ENCODE assay signal across 8 mouse cellular contexts in the genomic region with DNA sequence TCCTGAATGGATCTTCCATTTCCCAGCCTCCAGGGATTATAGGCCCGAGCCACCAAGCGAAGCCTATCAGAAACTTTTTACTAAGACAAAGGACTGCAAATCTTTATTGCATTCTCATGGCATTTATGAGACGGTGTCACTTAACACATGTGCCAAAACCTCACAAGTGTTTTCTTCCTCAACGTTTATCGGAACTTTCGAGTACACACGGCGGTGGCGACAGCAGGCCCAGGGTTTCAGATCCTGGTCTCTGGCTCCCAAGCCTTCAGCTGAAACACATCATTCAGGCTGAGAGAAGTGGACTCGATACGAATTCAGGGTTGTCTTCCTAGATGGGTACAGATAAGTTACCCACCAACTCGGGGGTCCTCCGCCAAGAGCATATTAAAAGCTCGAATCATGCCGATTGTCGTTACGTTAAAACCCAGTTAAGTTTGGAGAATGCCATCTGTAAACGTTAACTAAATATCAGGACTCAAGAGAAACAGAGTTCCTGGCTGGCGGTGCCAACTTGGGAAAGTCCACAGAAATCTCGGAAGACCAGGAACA. TPM values are rescaled to one million over a fixed set of nuclear protein-coding genes. Genes with fewer than 3 reads are reported as not detected.
A peak's percentile ranks its signal among the peaks of the same experiment; 100 is the strongest.
DNase-seq lines count a peak whose midpoint lies in the region; ATAC-seq and TF ChIP-seq lines count a peak whose summit lies in the region.

No protein-coding gene starts in this region.

- 7% methylated on average over 20 of the region's 20 CpGs for WGBS in hindbrain, embryonic 15.5 days
- 7% methylated on average over 20 of the region's 20 CpGs for WGBS in midbrain, embryonic 11.5 days

- H3K4me1 ChIP-seq in testis, adult 2 months (ENCODE audit: control insufficient read depth, insufficient read depth, low read length), result no peaks in the 10 kb centered on the region
- peaks cover 27% of the 10 kb centered on the region for H3K4me1 ChIP-seq in hindbrain, embryonic 15.5 days (replicated peaks)
- H3K4me1 ChIP-seq in midbrain, embryonic 11.5 days (ENCODE audit: control insufficient read depth, insufficient read depth, low read length), result peaks cover 6% of the 10 kb centered on the region

- H3K27ac ChIP-seq in testis, adult 2 months (ENCODE audit: control insufficient read depth, insufficient read depth, low read depth, low read length), result peak overlapping the region; percentile 95
- peak overlapping the region; percentile 87 for H3K27ac ChIP-seq in hindbrain, embryonic 15.5 days (replicated peaks)
- no peak overlapping the region for H3K27ac ChIP-seq in midbrain, embryonic 11.5 days (ENCODE audit: low read depth, low read length)

- TF ChIP-seq POLR2A in testis, adult 2 months (IDR thresholded peaks at IDR 0.05; ENCODE audit: control insufficient read depth, low read depth, low read length), result no peak

- H3K4me2 ChIP-seq in hindbrain, embryonic 15.5 days, result peak overlapping the region; percentile 86
- H3K4me2 ChIP-seq in midbrain, embryonic 11.5 days, result peak overlapping the region; percentile 92

- no peaks in the 10 kb centered on the region for H3K27me3 ChIP-seq in testis, adult 2 months (ENCODE audit: control insufficient read depth, insufficient read depth, low read length)
- no peaks in the 10 kb centered on the region; the same call in 1 of the 2 replicates for H3K27me3 ChIP-seq in hindbrain, embryonic 15.5 days
- no peaks in the 10 kb centered on the region for H3K27me3 ChIP-seq in midbrain, embryonic 11.5 days (ENCODE audit: control insufficient read depth, insufficient read depth, low read length)

- no peaks in the 10 kb centered on the region for H3K9me3 ChIP-seq in hindbrain, embryonic 15.5 days
- no peaks in the 10 kb centered on the region for H3K9me3 ChIP-seq in midbrain, embryonic 11.5 days (ENCODE audit: control insufficient read depth, low read length)

- peak overlapping the region; percentile 99 for H3K4me3 ChIP-seq in testis, adult 2 months (ENCODE audit: control insufficient read depth, low read depth, low read length)
- H3K4me3 ChIP-seq in hindbrain, embryonic 15.5 days, result peak overlapping the region; percentile 99
- H3K4me3 ChIP-seq in midbrain, embryonic 11.5 days (ENCODE audit: low read depth, low read length), result peak overlapping the region; percentile 97

- no peaks in the 10 kb centered on the region for H3K36me3 ChIP-seq in testis, adult 2 months (ENCODE audit: control insufficient read depth, insufficient read depth, low read length)
- peaks cover 19% of the 10 kb centered on the region for H3K36me3 ChIP-seq in hindbrain, embryonic 15.5 days
- peaks cover 4% of the 10 kb centered on the region for H3K36me3 ChIP-seq in midbrain, embryonic 11.5 days (ENCODE audit: control insufficient read depth, insufficient read depth, low read length)

- peak overlapping the region; percentile 91 for H3K9ac ChIP-seq in hindbrain, embryonic 15.5 days
- peak overlapping the region; percentile 95 for H3K9ac ChIP-seq in midbrain, embryonic 11.5 days (ENCODE audit: low read length)

- no peak for TF ChIP-seq CTCF in testis, adult 2 months (IDR thresholded peaks at IDR 0.05; ENCODE audit: control insufficient read depth, insufficient read depth, insufficient replicate concordance, low read depth, low read length)

- no peak for ATAC-seq in hindbrain, embryonic 15.5 days (ENCODE audit: low FRiP score, low read depth)
- no peak for ATAC-seq in midbrain, embryonic 11.5 days (ENCODE audit: low FRiP score)

- peak; percentile 7 for DNase-seq in cerebellum, adult 11-12 months
- DNase-seq in cerebellum, adult 8-10 months, result no peak
- no peak for DNase-seq in testis, postnatal 10 days (ENCODE audit: low spot score)
- DNase-seq in midbrain, embryonic 11.5 days (ENCODE audit: low spot score, missing footprints), result peak; percentile 90
- no peak for DNase-seq in layer of hippocampus, adult 8-10 months (ENCODE audit: low spot score in 2 of 2)
- DNase-seq in frontal cortex, postnatal 25 days (ENCODE audit: low spot score in 2 of 2), result no peak

RNA-seq across cellular contexts. Expression of a gene that starts 0.7 kb away (rescaled TPM):
- 27.2 and 30.1 TPM in 2 replicates for polyA plus RNA-seq in testis, adult 2 months (2012; rRNA removed)
- polyA plus RNA-seq in hindbrain, embryonic 15.5 days (2015; fragmentation: Nextera tagmentation; extraction: Ambion mirVana), result 162 and 171 TPM in 2 replicates
- 203 and 206 TPM in 2 replicates for polyA plus RNA-seq in midbrain, embryonic 11.5 days (2014; fragmentation: Nextera tagmentation; extraction: Ambion mirVana)
- total RNA-seq in layer of hippocampus, adult 8-10 months (2022), result 100 to 1,000 TPM; 110 to 128 (median 119) TPM

RNA-seq across cellular contexts. Expression of a gene that starts 29.5 kb away (rescaled TPM):
- polyA plus RNA-seq in testis, adult 2 months (2012; rRNA removed), result 0.14 TPM in 1 of 2 replicates, not detected in the other
- polyA plus RNA-seq in hindbrain, embryonic 15.5 days (2015; fragmentation: Nextera tagmentation; extraction: Ambion mirVana), result 0.28 and 0.31 TPM in 2 replicates
- polyA plus RNA-seq in midbrain, embryonic 11.5 days (2014; fragmentation: Nextera tagmentation; extraction: Ambion mirVana), result 0.28 and 0.36 TPM in 2 replicates
- under 1 TPM; 0.25 to 0.69 (median 0.50) TPM for total RNA-seq in layer of hippocampus, adult 8-10 months (2022)

RNA-seq across cellular contexts. Expression of a gene that starts 40.0 kb away (rescaled TPM):
- polyA plus RNA-seq in testis, adult 2 months (2012; rRNA removed), result 47.3 and 48.5 TPM in 2 replicates
- polyA plus RNA-seq in hindbrain, embryonic 15.5 days (2015; fragmentation: Nextera tagmentation; extraction: Ambion mirVana), result 21.3 and 24.9 TPM in 2 replicates
- 35.3 and 35.6 TPM in 2 replicates for polyA plus RNA-seq in midbrain, embryonic 11.5 days (2014; fragmentation: Nextera tagmentation; extraction: Ambion mirVana)
- total RNA-seq in layer of hippocampus, adult 8-10 months (2022), result 10 to 100 TPM; 25.5 to 31.2 (median 28.9) TPM

RNA-seq across cellular contexts. Expression of a gene that starts 54.8 kb away (rescaled TPM):
- 0.13 and 0.38 TPM in 2 replicates for polyA plus RNA-seq in testis, adult 2 months (2012; rRNA removed)
- 0.05 TPM in 1 of 2 replicates, not detected in the other for polyA plus RNA-seq in hindbrain, embryonic 15.5 days (2015; fragmentation: Nextera tagmentation; extraction: Ambion mirVana)
- 0.12 TPM in 1 of 2 replicates, not detected in the other for polyA plus RNA-seq in midbrain, embryonic 11.5 days (2014; fragmentation: Nextera tagmentation; extraction: Ambion mirVana)
- under 1 TPM in 1 of 4 experiments, not detected in 3; 0.16 TPM for total RNA-seq in layer of hippocampus, adult 8-10 months (2022)

Comparison
In these comparisons a context has a peak if more than half of its experiments do, and no peak if none do; other contexts are left out.
1. DNase-seq: peak in cerebellum, adult 11-12 months (single experiment) and midbrain, embryonic 11.5 days (single experiment); none in cerebellum, adult 8-10 months (single experiment), testis, postnatal 10 days (single experiment), layer of hippocampus, adult 8-10 months (0 of 2) and frontal cortex, postnatal 25 days (0 of 2).
2. Peak in every context shown above with its lines, with median percentiles within 50 percentile points of each other: H3K4me3 ChIP-seq.